Mouse (Mus musculus) embryonic stem cell, embryonic (primary cell): Measurements from ENCODE around the gene Eef2k.

Experiments used
- CTCF ChIA-PET, 4 experiments: fragments of 300-600 bp in 2 of 4; fragments of 350-600 bp in 2 of 4; sonication (Branson Sonifier 250); formaldehyde crosslinking; loops; one replicate each; lab custom pipeline; 2022; ENCODE audit warnings: inconsistent platforms in 2 of 4; lab: Charles Lee
- POLR2A ChIA-PET, 4 experiments: fragments of 300-600 bp in 2 of 4; fragments of 350-600 bp in 2 of 4; sonication (Branson Sonifier 250); formaldehyde crosslinking; loops; one replicate each; lab custom pipeline; 2022; ENCODE audit warnings: antibody characterized with exemption in 4 of 4, inconsistent platforms in 1 of 4; lab: Charles Lee

Gene Eef2k

GRCm38 (mm10) chr7:120836361-120836760 is 6.3 kb upstream of the Eef2k start:
- CTCF ChIA-PET = interaction anchor here in 3 of 4 experiments (0.6 to 2.9 kb wide), 14 partner anchors 8 to 387 kb away, joined by 3 to 36 read pairs (median 4); partner anchors contain the start of genes Polr3e (in 3 of the 3), Cdr2 (in 1 of the 3), Mfsd13b (in 1 of the 3) and Vwa3a (in 1 of the 3)
- POLR2A ChIA-PET = interaction anchor here (0.6 to 6.8 kb wide), 17 partner anchors 8 to 146 kb away, joined by 3 to 45 read pairs (median 7); partner anchors contain the start of genes Polr3e (in 3 of the 4), Cdr2 (in 1 of the 4), Eef2k (in 1 of the 4) and Mfsd13b (in 1 of the 4)

DNA sequence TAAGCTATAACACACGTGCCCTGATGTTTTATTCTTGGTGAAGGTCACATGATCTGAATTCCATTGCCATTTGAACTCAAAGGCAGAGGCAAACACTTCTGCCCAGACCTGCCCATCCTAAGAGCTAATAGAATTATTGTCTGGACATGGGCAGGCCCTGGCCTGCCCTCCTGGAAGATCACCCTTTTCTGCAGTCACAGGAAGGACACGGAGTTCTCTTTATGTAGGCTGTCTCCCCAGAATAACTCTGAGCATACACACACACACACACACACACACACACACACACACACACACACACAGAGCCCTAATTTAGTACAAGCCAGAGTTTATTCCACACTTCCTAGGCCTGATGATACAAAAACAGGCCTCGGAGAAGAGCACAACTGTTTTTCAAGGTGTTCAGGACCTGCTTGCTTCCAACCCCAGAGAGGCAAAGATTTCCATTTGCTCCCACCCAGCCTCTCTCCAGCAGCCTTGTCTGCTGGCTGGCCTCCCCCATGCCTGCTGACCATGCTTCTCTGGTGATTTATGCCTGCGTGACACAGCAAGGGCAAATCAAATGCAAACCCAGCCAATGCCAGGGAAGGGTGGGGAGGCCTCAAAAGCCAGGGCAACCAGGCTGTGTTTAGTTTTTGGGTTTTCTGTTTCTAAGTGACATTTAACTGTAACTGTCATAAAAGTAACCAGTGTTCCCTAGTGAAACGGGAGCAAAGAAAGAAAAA is 4.0 kb upstream of the Eef2k start:
- POLR2A ChIA-PET = interaction anchor here in 2 of 4 experiments (0.6 to 6.8 kb wide), 5 partner anchors 8 to 144 kb away, joined by 3 to 45 read pairs (median 5); partner anchors contain the start of genes Cdr2 (in 1 of the 2), Eef2k (in 1 of the 2), Mfsd13b (in 1 of the 2) and Polr3e (in 1 of the 2)
- CTCF ChIA-PET = interaction anchor here in 2 of 4 experiments (0.5 to 1.3 kb wide), 3 partner anchors 12 to 148 kb away, joined by 3 read pairs; no protein-coding TSS in a partner anchor

DNA sequence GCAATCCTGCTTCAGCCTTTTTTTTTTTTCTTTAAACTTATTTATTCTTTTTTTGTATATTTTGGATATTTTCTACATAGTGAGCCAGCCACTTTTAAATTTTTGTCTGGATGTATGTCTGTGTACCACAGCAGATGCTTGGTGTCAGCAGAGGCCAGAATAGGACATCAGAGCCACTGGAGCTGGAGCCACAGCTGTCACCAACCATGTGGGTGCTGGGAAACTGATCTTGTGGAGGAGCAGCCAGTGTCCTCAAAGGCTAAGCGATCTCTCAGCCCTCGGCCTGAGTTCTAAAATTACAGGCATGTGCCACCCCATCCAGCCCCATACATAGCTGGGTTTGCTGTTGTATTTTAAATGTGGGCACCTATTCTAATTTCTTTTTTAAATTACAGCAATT is 2.8 kb upstream of the Eef2k start:
- CTCF ChIA-PET = interaction anchor here in 1 of 4 experiments (0.7 kb wide), 1 partner anchor 58 kb away, joined by 5 read pairs; no protein-coding TSS in a partner anchor

GRCm38 (mm10) chr7:120843037-120843621 is 498 bp downstream of the Eef2k start:
- POLR2A ChIA-PET = interaction anchor here (0.7 to 7.8 kb wide), 44 partner anchors 7 to 164 kb away, joined by 3 to 45 read pairs (median 5); partner anchors contain the start of genes Polr3e (in 3 of the 4), Mfsd13b (in 1 of the 4) and Vwa3a (in 1 of the 4)
- CTCF ChIA-PET = interaction anchor here in 3 of 4 experiments (0.6 to 2.3 kb wide), 9 partner anchors 8 to 276 kb away, joined by 3 to 10 read pairs (median 3); partner anchors contain the start of gene Polr3e (in 2 of the 3)

More for the DNA sequence above, 2.8 kb upstream of the Eef2k start:
- POLR2A ChIA-PET = interaction anchor here in 1 of 4 experiments (1.1 to 2.2 kb wide), 3 partner anchors 10 to 69 kb away, joined by 3 to 5 read pairs (median 3); no protein-coding TSS in a partner anchor

- ChIA-PET POLR2A (interaction anchor here (0.5 to 7.8 kb wide), 47 partner anchors 8 to 945 kb away, joined by 3 to 45 read pairs (median 5); partner anchors contain the start of genes Polr3e (in 3 of the 4), Mfsd13b (in 1 of the 4) and Vwa3a (in 1 of the 4)), CTCF (interaction anchor here in 3 of 4 experiments (1.0 to 2.3 kb wide), 8 partner anchors 9 to 74 kb away, joined by 3 to 14 read pairs (median 5); partner anchors contain the start of gene Polr3e (in 1 of the 3))
Observed at GRCm38 (mm10) chr7:120843852-120844435, 1.3 kb downstream of the Eef2k start.

GRCm38 (mm10) chr7:120844689-120845088 is 2.1 kb downstream of the Eef2k start:
- CTCF ChIA-PET = interaction anchor here (0.6 to 2.1 kb wide), 12 partner anchors 9 to 275 kb away, joined by 3 to 14 read pairs (median 5); partner anchors contain the start of gene Polr3e (in 2 of the 4)
- POLR2A ChIA-PET = interaction anchor here in 3 of 4 experiments (0.5 to 7.8 kb wide), 46 partner anchors 8 to 1348 kb away, joined by 3 to 45 read pairs (median 5); partner anchors contain the start of genes Polr3e (in 3 of the 3), Cdr2 (in 1 of the 3), Mfsd13b (in 1 of the 3) and Vwa3a (in 1 of the 3)

- ChIA-PET POLR2A (interaction anchor here in 2 of 4 experiments (1.4 to 7.8 kb wide), 3 partner anchors 10 to 69 kb away, joined by 3 to 45 read pairs (median 5); partner anchors contain the start of gene Polr3e (in 1 of the 2)), CTCF (no interaction called here)
Observed at GRCm38 (mm10) chr7:120848831-120849512, 6.3 kb downstream of the Eef2k start.

- POLR2A ChIA-PET = interaction anchor here in 2 of 4 experiments (0.7 to 7.8 kb wide), 4 partner anchors 8 to 1166 kb away, joined by 4 to 45 read pairs (median 6); no protein-coding TSS in a partner anchor
- CTCF ChIA-PET = interaction anchor here in 1 of 4 experiments (0.5 kb wide), 1 partner anchor 1132 kb away, joined by 5 read pairs; no protein-coding TSS in a partner anchor
Observed at GRCm38 (mm10) chr7:120850165-120850564, 7.5 kb downstream of the Eef2k start.

- ChIA-PET CTCF (interaction anchor here in 2 of 4 experiments (1.3 to 1.4 kb wide), 2 partner anchors 16 to 17 kb away, joined by 4 to 5 read pairs; partner anchors contain the start of gene Eef2k (in 1 of the 2)), POLR2A (interaction anchor here in 2 of 4 experiments (1.4 to 4.1 kb wide), 4 partner anchors 14 to 16 kb away, joined by 4 to 31 read pairs (median 20); partner anchors contain the start of gene Eef2k (in 2 of the 2))
Observed at GRCm38 (mm10) chr7:120859854-120860253, 17.2 kb downstream of the Eef2k start.

- POLR2A ChIA-PET = interaction anchor here (0.6 to 4.1 kb wide), 20 partner anchors 10 to 1599 kb away, joined by 3 to 31 read pairs (median 3); partner anchors contain the start of genes Eef2k (in 3 of the 4), Cdr2 (in 1 of the 4) and Mfsd13b (in 1 of the 4)
Observed at GRCm38 (mm10) chr7:120860799-120861487, 18.3 kb downstream of the Eef2k start.

GRCm38 (mm10) chr7:120861488-120862047 is 18.9 kb downstream of the Eef2k start:
- POLR2A ChIA-PET = interaction anchor here (0.6 to 4.1 kb wide), 15 partner anchors 11 to 217 kb away, joined by 3 to 31 read pairs (median 3); partner anchors contain the start of genes Eef2k (in 3 of the 4), Cdr2 (in 1 of the 4) and Mfsd13b (in 1 of the 4)

More at GRCm38 (mm10) chr7:120860799-120861487, 18.3 kb downstream of the Eef2k start:
- CTCF ChIA-PET = interaction anchor here in 3 of 4 experiments (0.6 to 1.4 kb wide), 3 partner anchors 17 to 19 kb away, joined by 4 to 5 read pairs (median 4); partner anchors contain the start of gene Eef2k (in 1 of the 3)

GRCm38 (mm10) chr7:120862196-120862595 is 19.6 kb downstream of the Eef2k start:
- CTCF ChIA-PET = no interaction called here
- POLR2A ChIA-PET = interaction anchor here (0.6 to 4.1 kb wide), 9 partner anchors 11 to 216 kb away, joined by 3 to 31 read pairs (median 3); partner anchors contain the start of gene Eef2k (in 3 of the 4)

More at GRCm38 (mm10) chr7:120861488-120862047, 18.9 kb downstream of the Eef2k start:
- CTCF ChIA-PET = no interaction called here

DNA sequence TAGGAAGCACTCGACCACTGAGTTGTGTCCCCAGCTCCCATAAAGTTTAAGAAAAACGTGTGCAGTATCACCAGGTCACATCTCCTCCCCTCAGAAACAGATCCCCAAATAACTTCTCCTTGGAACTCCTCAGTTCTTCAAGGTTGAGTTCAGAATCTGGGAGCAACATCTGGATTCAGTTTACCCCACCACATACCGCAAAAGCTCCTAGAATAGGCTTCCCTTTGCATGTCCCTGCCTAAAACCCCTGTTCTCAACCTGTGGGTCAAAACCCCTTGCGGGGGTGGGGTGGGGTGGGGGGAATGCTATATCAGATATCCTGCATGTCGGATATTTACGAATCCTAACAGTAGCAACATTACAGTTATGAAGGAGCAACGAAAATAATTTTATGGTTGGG is 20.0 kb downstream of the Eef2k start:
- ChIA-PET CTCF (no interaction called here), POLR2A (interaction anchor here in 2 of 4 experiments (0.9 to 4.1 kb wide), 5 partner anchors 12 to 55 kb away, joined by 3 to 31 read pairs (median 4); partner anchors contain the start of genes Eef2k (in 1 of the 2) and Polr3e (in 1 of the 2))

- POLR2A ChIA-PET = interaction anchor here in 3 of 4 experiments (0.9 to 4.1 kb wide), 5 partner anchors 16 to 54 kb away, joined by 3 to 31 read pairs (median 4); partner anchors contain the start of genes Eef2k (in 1 of the 3) and Polr3e (in 1 of the 3)
Observed at GRCm38 (mm10) chr7:120863476-120863875, 20.8 kb downstream of the Eef2k start.

GRCm38 (mm10) chr7:120865100-120865499 is 22.5 kb downstream of the Eef2k start:
- POLR2A ChIA-PET = interaction anchor here in 2 of 4 experiments (0.7 to 2.3 kb wide), 5 partner anchors 18 to 85 kb away, joined by 3 to 14 read pairs (median 4); no protein-coding TSS in a partner anchor
- CTCF ChIA-PET = interaction anchor here in 1 of 4 experiments (0.6 to 0.7 kb wide), 2 partner anchors 76 to 147 kb away, joined by 3 read pairs; no protein-coding TSS in a partner anchor

More at GRCm38 (mm10) chr7:120863476-120863875, 20.8 kb downstream of the Eef2k start:
- CTCF ChIA-PET = no interaction called here
